Mouse (Mus musculus): ENCODE results near the gene Dpp4.

The Dpp4 gene

GRCm38 (mm10) chr2:62411211-62412080 lies 585 bp downstream of the Dpp4 start:
- ATAC-seq (ENCODE audit: insufficient number of reproducible peaks, low FRiP score, low TSS enrichment), result no peak

- ATAC-seq (ENCODE audit: insufficient number of reproducible peaks, low FRiP score, low TSS enrichment), result no peak
These were observed 3.3 kb downstream of the Dpp4 start for GRCm38 (mm10) chr2:62408701-62409201.

- ATAC-seq (ENCODE audit: insufficient number of reproducible peaks, low FRiP score, low TSS enrichment), result no peak
These were observed 3.8 kb downstream of the Dpp4 start for GRCm38 (mm10) chr2:62408216-62408615.

GRCm38 (mm10) chr2:62403556-62404135 lies 8.4 kb downstream of the Dpp4 start:
- ATAC-seq (ENCODE audit: insufficient number of reproducible peaks, low FRiP score, low TSS enrichment), result no peak

- ATAC-seq (ENCODE audit: insufficient number of reproducible peaks, low FRiP score, low TSS enrichment), result no peak
These were observed 11.0 kb downstream of the Dpp4 start for GRCm38 (mm10) chr2:62401011-62401410.

- ATAC-seq (ENCODE audit: insufficient number of reproducible peaks, low FRiP score, low TSS enrichment), result no peak
These were observed 12.2 kb downstream of the Dpp4 start for GRCm38 (mm10) chr2:62399832-62400231.

- no peak for ATAC-seq (ENCODE audit: insufficient number of reproducible peaks, low FRiP score, low TSS enrichment)
These were observed 12.7 kb downstream of the Dpp4 start for GRCm38 (mm10) chr2:62399361-62399760.

- ATAC-seq (ENCODE audit: insufficient number of reproducible peaks, low FRiP score, low TSS enrichment), result no peak
These were observed 13.7 kb downstream of the Dpp4 start for GRCm38 (mm10) chr2:62398115-62398875.

- no peak for ATAC-seq (ENCODE audit: insufficient number of reproducible peaks, low FRiP score, low TSS enrichment)
These were observed 14.4 kb downstream of the Dpp4 start for GRCm38 (mm10) chr2:62397661-62398060.

- ATAC-seq (ENCODE audit: insufficient number of reproducible peaks, low FRiP score, low TSS enrichment), result no peak
These were observed 15.2 kb downstream of the Dpp4 start for GRCm38 (mm10) chr2:62396799-62397198.

GRCm38 (mm10) chr2:62394800-62395199 lies 17.2 kb downstream of the Dpp4 start:
- ATAC-seq (ENCODE audit: insufficient number of reproducible peaks, low FRiP score, low TSS enrichment), result no peak

- no peak for ATAC-seq (ENCODE audit: insufficient number of reproducible peaks, low FRiP score, low TSS enrichment)
These were observed 19.9 kb downstream of the Dpp4 start for GRCm38 (mm10) chr2:62392098-62392497.

GRCm38 (mm10) chr2:62390961-62391461 lies 21.0 kb downstream of the Dpp4 start:
- no peak for ATAC-seq (ENCODE audit: insufficient number of reproducible peaks, low FRiP score, low TSS enrichment)

- no peak for ATAC-seq (ENCODE audit: insufficient number of reproducible peaks, low FRiP score, low TSS enrichment)
These were observed 21.7 kb downstream of the Dpp4 start for GRCm38 (mm10) chr2:62390305-62390704.

- ATAC-seq (ENCODE audit: insufficient number of reproducible peaks, low FRiP score, low TSS enrichment), result no peak
These were observed 23.2 kb downstream of the Dpp4 start for GRCm38 (mm10) chr2:62388841-62389240.

- no peak for ATAC-seq (ENCODE audit: insufficient number of reproducible peaks, low FRiP score, low TSS enrichment)
These were observed 28.8 kb downstream of the Dpp4 start for GRCm38 (mm10) chr2:62383196-62383595.

GRCm38 (mm10) chr2:62382440-62382839 lies 29.6 kb downstream of the Dpp4 start:
- ATAC-seq (ENCODE audit: insufficient number of reproducible peaks, low FRiP score, low TSS enrichment), result no peak

GRCm38 (mm10) chr2:62381756-62382155 lies 30.3 kb downstream of the Dpp4 start:
- ATAC-seq (ENCODE audit: insufficient number of reproducible peaks, low FRiP score, low TSS enrichment), result no peak

GRCm38 (mm10) chr2:62373692-62374091 lies 38.3 kb downstream of the Dpp4 start:
- ATAC-seq (ENCODE audit: insufficient number of reproducible peaks, low FRiP score, low TSS enrichment), result no peak

GRCm38 (mm10) chr2:62370048-62370447 lies 42.0 kb downstream of the Dpp4 start:
- no peak for ATAC-seq (ENCODE audit: insufficient number of reproducible peaks, low FRiP score, low TSS enrichment)

Data from cerebellum, adult (tissue).